Mouse (Mus musculus): Measurements from ENCODE around the gene Ccar1. TPM values are rescaled to one million over a fixed set of nuclear protein-coding genes. Genes with fewer than 3 reads are reported as not detected.
"Not testable (repeated sequence)": the region's sequence is repeated elsewhere in the genome, so short reads cannot be mapped to it uniquely, and the experiment has no call there.

Ccar1 gene
- polyA plus RNA-seq (2012; rRNA removed) = 28.5 and 33.3 TPM in 2 replicates

DNA sequence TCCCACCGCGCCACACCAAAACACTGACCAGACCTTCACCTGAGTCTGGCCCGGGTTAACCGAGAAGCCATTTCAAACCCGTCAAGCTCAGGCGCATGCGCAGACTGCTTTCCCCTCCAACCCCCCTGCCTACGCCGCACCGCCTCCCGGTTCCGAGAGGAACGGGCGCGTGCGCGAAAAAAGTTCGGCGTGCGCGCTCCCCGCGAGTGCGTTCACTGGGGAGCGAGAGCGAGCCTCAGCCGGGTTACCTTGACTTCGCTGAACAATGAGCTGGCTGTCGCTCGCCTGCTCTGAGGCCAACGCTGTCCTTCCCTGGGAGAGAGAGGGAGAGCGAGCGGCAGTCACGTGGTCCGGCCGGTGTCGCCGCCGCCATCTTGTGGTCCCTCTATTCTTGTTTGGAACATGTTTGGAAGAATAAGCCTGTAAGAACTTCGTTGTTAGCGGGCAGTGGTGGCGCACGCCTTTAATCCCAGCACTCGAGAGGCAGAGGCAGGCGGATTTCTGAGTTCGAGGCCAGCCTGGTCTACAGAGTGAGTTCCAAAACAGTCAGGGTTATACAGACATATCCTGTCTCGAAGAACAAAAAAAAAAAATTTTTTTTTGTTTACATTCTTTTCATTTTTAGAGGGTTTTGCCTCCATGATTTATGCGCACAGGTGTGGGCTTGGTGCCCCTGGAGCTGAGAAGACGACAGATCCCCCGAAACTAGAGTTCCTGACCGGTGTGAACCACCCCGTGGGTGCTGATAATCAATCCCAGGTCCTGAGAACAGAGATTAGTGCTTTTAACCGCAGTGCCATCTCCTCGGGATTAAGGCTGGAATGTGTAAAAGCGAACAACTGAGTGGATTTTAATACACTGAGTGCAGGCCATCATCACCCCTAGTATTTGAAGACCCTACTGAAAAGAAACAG, at the start of gene Ccar1:
TSS of gene Ccar1 (minus strand) at position 110 of the 914 bp plus-strand sequence.
- peak; percentile 99 for DNase-seq (ENCODE audit: low spot score)

- DNase-seq (ENCODE audit: low spot score) = no peak
Measured at GRCm38 (mm10) chr10:62840687-62841086, 48.6 kb upstream of the Ccar1 start.

GRCm38 (mm10) chr10:62837987-62838386, 45.9 kb upstream of the Ccar1 start:
- DNase-seq (ENCODE audit: low spot score) = no peak

DNA sequence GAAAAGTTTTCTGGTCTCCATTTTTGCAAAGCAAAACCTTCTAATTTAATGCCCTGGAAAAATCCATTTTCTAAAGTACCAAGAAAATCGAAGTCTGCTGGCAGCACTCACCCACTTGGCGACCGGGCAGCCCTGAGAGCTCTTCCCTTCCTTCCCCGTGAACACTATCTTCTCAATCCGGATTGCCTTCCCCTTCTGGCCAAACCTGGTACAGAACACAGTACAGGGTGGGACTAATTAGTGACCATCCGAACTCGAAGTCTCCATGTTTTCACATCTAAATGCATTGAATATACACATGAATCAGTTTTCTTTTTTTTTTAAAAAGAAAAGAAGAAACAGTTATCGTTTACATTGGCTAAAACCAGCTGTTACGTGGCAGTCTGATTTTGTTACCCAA, 40.7 kb upstream of the Ccar1 start:
- DNase-seq (ENCODE audit: low spot score) = no peak

DNA sequence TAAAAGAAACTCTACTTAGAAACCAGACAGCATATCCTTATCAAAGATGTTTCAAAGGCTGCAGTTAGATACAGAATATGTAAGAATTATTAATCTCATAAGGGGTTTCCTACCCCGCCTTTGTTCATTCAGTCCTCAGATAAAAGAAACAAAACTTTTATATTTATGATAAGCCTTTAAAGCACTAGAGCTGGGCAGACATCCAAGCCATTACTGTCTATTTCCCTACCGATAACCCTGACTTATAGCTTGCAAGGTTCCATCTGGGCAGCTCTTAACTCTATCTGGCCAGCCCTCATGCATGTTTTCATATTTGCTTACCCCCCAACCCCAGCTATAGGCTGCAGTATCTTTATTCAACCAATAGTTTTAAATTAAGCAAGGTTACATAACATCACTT, 39.5 kb upstream of the Ccar1 start:
- DNase-seq (ENCODE audit: low spot score) = no peak

DNA sequence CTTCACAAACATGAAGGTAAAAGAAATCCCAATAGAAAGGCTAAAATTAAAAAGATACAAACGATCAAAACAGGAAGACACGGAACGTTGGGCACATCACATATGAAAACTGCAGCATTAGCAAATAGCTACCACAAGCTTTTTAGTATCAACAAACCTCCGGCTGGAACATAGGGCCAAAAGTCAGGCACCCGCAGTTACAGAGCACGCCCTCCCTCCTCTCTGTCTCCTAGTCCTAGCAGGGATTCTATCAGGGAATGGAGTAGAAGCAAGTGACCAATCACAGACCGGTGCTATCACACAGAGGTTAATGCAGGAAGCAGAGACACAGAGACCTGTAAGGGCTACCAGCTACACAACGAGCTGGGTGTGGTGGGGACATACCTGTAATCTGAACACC, 32.4 kb upstream of the Ccar1 start:
- DNase-seq (ENCODE audit: low spot score) = no peak

DNA sequence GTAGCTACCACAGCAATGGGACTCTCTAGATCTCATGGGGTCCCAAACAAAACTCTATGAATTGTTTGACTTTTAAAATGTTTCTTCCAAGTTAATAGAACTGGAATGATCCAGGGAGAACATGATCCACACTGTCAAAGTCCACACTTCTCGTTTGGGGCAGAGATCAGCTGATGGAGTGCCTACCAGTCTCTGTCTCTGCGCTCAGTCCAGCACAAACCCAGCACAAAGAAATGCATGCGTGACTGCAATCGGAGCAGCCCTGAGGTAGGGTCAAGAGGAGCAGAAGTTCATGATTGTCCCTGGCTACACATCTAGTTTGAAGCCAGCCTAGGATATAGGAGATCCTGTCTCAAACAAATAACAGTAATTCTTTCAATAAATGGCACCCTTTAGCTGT, 31.3 kb upstream of the Ccar1 start:
- no peak for DNase-seq (ENCODE audit: low spot score)

- DNase-seq (ENCODE audit: low spot score) = no peak
Measured at GRCm38 (mm10) chr10:62810010-62810409, 17.9 kb upstream of the Ccar1 start.

- DNase-seq (ENCODE audit: low spot score) = no peak
Measured at GRCm38 (mm10) chr10:62808766-62809165, 16.7 kb upstream of the Ccar1 start.

- DNase-seq (ENCODE audit: low spot score) = no peak
Measured at GRCm38 (mm10) chr10:62808316-62808715, 16.2 kb upstream of the Ccar1 start.

GRCm38 (mm10) chr10:62804106-62804505, 12.0 kb upstream of the Ccar1 start:
- no peak for DNase-seq (ENCODE audit: low spot score)

- no peak for DNase-seq (ENCODE audit: low spot score)
Measured at GRCm38 (mm10) chr10:62803296-62803695, 11.2 kb upstream of the Ccar1 start.

GRCm38 (mm10) chr10:62794221-62794620, 2.1 kb upstream of the Ccar1 start:
- no peak for DNase-seq (ENCODE audit: low spot score)

DNA sequence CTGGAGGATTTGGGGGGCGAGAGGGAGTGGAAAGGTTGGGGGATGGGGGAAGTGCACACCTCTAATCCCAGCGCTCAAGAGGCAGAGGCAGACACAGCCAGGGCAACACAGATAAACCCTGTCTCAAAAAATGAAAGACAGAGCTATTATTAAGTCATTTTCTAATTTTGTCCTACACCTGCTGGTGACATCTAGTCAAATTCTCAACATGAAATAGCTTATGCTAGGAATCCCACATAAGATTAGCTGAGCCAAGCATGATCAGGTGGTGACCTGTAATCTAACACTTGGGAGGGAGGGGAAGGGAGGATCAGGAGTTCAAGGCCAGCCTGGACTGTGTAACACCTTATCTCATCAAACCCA, 986 bp upstream of the Ccar1 start:
- DNase-seq (ENCODE audit: low spot score) = no peak

DNA sequence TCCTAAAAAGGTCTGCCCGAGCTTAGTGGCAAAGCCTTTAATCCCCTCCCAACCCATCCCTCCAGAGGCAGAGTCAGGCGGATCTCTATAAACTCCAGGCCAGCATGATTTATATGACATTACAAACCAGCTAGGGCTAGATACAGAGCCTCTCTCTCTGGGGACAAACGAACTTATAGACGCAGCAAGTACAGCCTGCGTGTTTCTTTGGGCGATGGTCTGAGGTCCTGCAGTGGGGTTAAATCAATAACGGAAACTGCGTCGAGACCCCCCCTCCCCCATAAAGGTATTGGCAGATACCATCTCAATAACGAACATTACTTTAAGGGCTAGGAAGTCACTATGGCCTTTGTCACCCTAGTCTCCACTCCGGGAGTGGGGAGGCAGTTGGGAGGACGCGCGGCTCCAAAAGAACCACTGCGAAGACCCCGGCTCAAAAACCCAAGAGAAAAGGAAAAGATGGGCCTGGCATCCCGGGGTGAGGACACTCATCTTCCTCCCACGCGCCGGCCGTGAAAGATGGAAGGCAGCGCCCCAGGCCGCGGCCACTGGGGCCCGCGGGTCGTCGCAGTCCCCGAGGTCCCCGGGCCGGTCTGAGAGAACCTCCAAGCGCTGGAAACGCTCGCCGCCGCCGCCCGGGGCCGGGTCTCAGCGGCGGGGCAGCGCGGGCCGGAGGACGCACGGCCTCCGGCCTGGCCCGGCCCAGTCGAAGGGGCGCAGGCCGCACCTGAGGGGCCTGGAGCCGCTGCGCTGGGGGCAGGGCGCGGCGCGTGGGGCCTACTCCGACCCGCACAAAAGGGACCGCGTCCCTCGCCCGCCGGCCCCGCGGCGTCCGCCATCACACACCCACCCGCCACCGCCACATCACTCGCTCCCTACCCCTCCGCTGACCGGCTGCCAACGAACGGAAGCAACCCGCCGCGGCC, 572 bp downstream of the Ccar1 start:
- no peak for DNase-seq (ENCODE audit: low spot score)

DNA sequence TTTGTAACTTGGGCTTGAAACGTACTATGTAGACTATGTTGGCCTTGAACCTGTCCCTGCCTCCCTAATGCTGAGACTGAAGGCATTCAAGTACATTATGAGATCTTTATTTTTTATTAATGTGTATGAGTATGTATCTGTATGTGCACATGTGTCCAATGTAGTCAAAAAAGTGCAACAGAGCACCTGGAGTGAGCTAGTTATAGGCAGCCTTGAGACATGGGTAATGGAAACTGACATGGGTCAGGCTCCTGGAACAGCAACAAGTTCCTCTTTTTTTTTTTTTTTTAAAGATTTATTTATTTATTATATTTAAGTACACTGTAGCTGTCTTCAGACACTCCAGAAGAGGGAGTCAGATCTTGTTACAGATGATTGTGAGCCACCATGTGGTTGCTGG, 10.3 kb downstream of the Ccar1 start:
- not testable (repeated sequence) for DNase-seq (ENCODE audit: low spot score)

DNA sequence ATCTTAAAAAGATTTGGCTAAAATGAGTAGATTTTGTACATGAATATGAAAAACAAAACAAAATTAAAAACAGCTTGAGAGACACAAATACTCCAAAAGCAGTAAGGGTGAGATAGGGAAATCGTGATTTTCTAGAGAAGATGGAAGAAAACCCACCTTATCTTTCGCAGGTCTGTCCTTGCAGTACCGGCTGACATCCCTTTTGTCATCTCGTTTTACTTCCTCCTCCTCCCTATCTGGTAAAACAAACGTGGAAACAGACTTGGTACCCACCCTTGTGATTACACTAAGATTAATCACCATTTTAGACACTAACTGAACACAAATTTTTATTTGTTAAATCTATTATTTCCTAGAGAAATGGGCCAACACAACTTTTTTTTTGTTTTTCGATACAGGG, 41.3 kb downstream of the Ccar1 start:
- DNase-seq (ENCODE audit: low spot score) = no peak

- DNase-seq (ENCODE audit: low spot score) = no peak
Measured at GRCm38 (mm10) chr10:62739961-62740737, 51.9 kb downstream of the Ccar1 start.

DNA sequence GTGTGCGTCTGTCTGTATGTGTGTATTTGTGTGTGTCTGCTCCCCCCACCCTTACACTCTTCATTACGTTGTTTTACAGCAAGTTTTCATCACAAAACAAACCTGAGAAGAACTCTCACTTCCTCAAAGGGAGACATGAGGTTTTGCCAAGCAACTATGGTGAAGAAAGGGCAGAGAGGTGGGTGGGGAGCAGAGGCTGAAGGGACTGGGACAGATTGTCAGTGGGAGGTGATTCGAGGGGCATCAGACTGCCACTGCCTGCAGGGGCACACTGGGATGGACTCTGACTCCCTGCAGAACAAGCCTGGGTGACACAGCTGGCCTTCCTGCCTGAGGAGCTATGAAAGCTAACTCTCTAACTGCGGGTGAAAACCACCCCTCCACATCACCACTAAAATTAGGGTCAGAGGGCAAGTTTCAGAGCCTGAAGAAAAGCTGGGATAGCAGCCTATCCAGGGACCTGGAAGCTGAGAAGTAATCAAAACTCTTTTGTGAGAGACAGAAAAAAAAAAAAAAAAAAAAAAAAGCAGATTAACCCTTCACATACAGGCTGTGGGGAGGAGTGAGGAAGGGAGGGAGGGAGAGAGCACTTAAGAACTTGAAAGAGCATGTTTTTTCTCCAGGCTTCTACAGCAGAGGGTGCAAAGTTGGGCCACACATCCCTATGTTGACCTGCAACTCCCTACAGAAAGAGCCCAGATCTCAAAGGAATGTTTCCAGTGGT, 55.0 kb downstream of the Ccar1 start:
- DNase-seq (ENCODE audit: low spot score) = no peak

DNA sequence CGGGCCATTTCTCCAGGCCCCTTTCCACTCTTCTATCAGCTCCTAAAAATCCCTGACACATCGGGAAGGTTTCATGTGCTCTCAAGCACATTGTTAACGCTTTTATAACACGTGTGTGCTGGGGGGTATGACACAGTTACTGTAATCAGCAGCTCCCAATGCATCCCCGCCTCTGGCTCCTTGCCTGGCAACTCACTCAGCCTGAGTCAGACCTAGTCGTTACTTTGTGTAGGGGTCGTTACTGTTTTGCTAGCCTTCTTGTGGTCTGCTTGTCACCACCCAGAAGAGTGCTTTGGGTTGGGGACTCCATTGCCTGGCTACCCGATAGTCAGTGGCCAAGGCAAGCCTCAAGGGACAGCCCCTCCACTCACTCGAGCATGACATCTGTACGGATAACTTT, 61.3 kb downstream of the Ccar1 start:
- no peak for DNase-seq (ENCODE audit: low spot score)
